Mouse (Mus musculus) bone marrow, adult 2 months (tissue): ENCODE data around the gene Gm1043. TPM values are rescaled to one million over a fixed set of nuclear protein-coding genes. Genes with fewer than 3 reads are reported as not detected.

ENCODE experiments used
- H3K27ac ChIP-seq: fragments of 200-500 bp; 2 replicates; pipeline ENCODE4 v1.5.1; 2012; ENCODE audit warnings: low read depth, mild to moderate bottlenecking, control low read depth, inconsistent platforms, low read length; ENCODE audit not compliant: control insufficient read depth, poor library complexity, insufficient read depth
- H3K4me1 ChIP-seq: fragments of 200-500 bp; 2 replicates; pipeline ENCODE4 v1.6.1; 2011; ENCODE audit warnings: low read length; ENCODE audit not compliant: control insufficient read depth, insufficient read depth
- H3K4me3 ChIP-seq: fragments of 200-500 bp; replicated peaks from 2 replicates; pipeline ENCODE3; 2011; ENCODE audit warnings: mild to moderate bottlenecking, low read depth, low read length, control low read depth; ENCODE audit not compliant: control insufficient read depth
- CTCF ChIP-seq: fragments of 200-500 bp; IDR thresholded peaks from 2 replicates; pipeline ENCODE4 v1.5.1; 2011; ENCODE audit warnings: low read length, control low read depth; ENCODE audit not compliant: control insufficient read depth, insufficient read depth
- POLR2A ChIP-seq: fragments of 200-500 bp; IDR thresholded peaks from 2 replicates; pipeline ENCODE4 v1.6.1; 2011; ENCODE audit warnings: low read depth, mild to moderate bottlenecking, control low read depth, low read length, borderline replicate concordance; ENCODE audit not compliant: control insufficient read depth
- WGBS: fragments of 180-500 bp; shearing (Covaris S2); methylation state at CpG from one replicate; pipeline ENCODE4 v1.1.7; 2018; 5-methylcytosine and 5-hydroxymethylcytosine counted together
- polyA plus RNA-seq: library from polyadenylated mRNA; stranded (reverse); fragments of >200 nt; gene quantifications from 2 replicates; pipeline ENCODE4 v1.2.4, GENCODE M21; 2011; ENCODE audit warnings: low replicate concordance; ENCODE audit not compliant: missing spikeins, insufficient read depth, insufficient read length

Gm1043 gene
- polyA plus RNA-seq, 1 experiment = 0.85 TPM

GRCm38 (mm10) chr5:37184605-37185004, 99.4 kb downstream of the Gm1043 start:
- TF ChIP-seq POLR2A (no peak), CTCF (no peak)
- Histone ChIP-seq H3K4me3 (no peak overlapping the region), H3K27ac (no peak overlapping the region), H3K4me1 (no peaks in the 10 kb centered on the region)
- 59% methylated on average over 7 of the region's 7 CpGs for WGBS

GRCm38 (mm10) chr5:37190378-37190777, 105.2 kb downstream of the Gm1043 start:
- TF ChIP-seq POLR2A = no peak
- no peak for TF ChIP-seq CTCF
- Histone ChIP-seq H3K4me1 (no peaks in the 10 kb centered on the region), H3K4me3 (no peak overlapping the region), H3K27ac (no peak overlapping the region)
- WGBS = 74% methylated on average over 5 of the region's 5 CpGs

GRCm38 (mm10) chr5:37196196-37196595, 111.0 kb downstream of the Gm1043 start:
- H3K4me1 ChIP-seq = no peaks in the 10 kb centered on the region
- 73% methylated on average over 8 of the region's 8 CpGs for WGBS

GRCm38 (mm10) chr5:37196666-37197250, 111.6 kb downstream of the Gm1043 start:
- TF ChIP-seq CTCF (no peak), POLR2A (no peak)
- H3K27ac ChIP-seq = no peak overlapping the region
- H3K4me3 ChIP-seq = no peak overlapping the region
- no peaks in the 10 kb centered on the region for H3K4me1 ChIP-seq
- WGBS = 39% methylated on average over 10 of the region's 10 CpGs

More at GRCm38 (mm10) chr5:37196196-37196595, 111.0 kb downstream of the Gm1043 start:
- Histone ChIP-seq H3K27ac (no peak overlapping the region), H3K4me3 (no peak overlapping the region)
- no peak for TF ChIP-seq CTCF
- no peak for TF ChIP-seq POLR2A

- no peak overlapping the region for H3K27ac ChIP-seq
- H3K4me3 ChIP-seq = no peak overlapping the region
- WGBS = 32% methylated on average over 3 of the region's 3 CpGs
- TF ChIP-seq POLR2A = no peak
- TF ChIP-seq CTCF = no peak
- H3K4me1 ChIP-seq = no peaks in the 10 kb centered on the region
Measured at GRCm38 (mm10) chr5:37197423-37197822, 112.3 kb downstream of the Gm1043 start.

- TF ChIP-seq CTCF (no peak), POLR2A (no peak)
- H3K4me1 ChIP-seq = no peaks in the 10 kb centered on the region
- WGBS = 14% methylated on average over 2 of the region's 2 CpGs
- no peak overlapping the region for H3K27ac ChIP-seq
- H3K4me3 ChIP-seq = no peak overlapping the region
Measured at GRCm38 (mm10) chr5:37198011-37198688, 113.0 kb downstream of the Gm1043 start.

- H3K4me1 ChIP-seq = no peaks in the 10 kb centered on the region
- 61% methylated on average over 1 of the region's 1 CpGs for WGBS
- no peak overlapping the region for H3K27ac ChIP-seq
- TF ChIP-seq CTCF (no peak), POLR2A (no peak)
- H3K4me3 ChIP-seq = no peak overlapping the region
Measured at GRCm38 (mm10) chr5:37202285-37202684, 117.1 kb downstream of the Gm1043 start.

GRCm38 (mm10) chr5:37204886-37205285, 119.7 kb downstream of the Gm1043 start:
- no peak for TF ChIP-seq POLR2A
- Histone ChIP-seq H3K27ac (no peak overlapping the region), H3K4me1 (no peaks in the 10 kb centered on the region), H3K4me3 (no peak overlapping the region)
- WGBS = 76% methylated on average over 7 of the region's 7 CpGs

GRCm38 (mm10) chr5:37205420-37205819, 120.2 kb downstream of the Gm1043 start:
- Histone ChIP-seq H3K4me3 (no peak overlapping the region), H3K4me1 (no peaks in the 10 kb centered on the region), H3K27ac (no peak overlapping the region)
- no peak for TF ChIP-seq CTCF
- no peak for TF ChIP-seq POLR2A
- 67% methylated on average over 1 of the region's 1 CpGs for WGBS
